Mouse (Mus musculus): ENCODE measurements around the gene Tbce.

The Tbce gene

DNA sequence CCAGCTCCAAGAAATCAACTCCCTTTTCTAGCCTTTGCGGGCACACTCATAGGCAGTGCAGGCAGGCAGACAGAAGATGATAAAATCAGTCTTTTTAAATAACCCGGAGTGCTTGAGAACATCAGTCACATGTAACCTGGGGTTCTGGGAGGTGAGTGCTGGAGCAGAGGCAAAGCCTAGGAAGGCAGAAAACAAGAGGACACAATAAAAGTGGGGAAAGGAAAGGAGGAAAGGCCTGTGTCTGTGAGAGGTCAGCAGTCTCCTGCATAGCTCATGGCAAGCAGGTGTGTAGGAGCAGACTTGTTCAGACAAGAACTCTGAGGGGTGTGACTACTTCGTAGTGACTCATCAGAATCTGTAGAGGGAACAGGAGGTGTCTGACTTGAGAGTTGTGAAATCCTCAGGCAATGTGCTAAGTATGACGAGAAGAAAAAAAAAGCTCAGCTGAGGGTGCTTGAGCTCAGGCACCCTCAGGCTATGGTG, 70.8 kb downstream of the Tbce start:
- DNase-seq (ENCODE audit: low spot score), result no peak

GRCm38 (mm10) chr13:13966172-13966571, 73.3 kb downstream of the Tbce start:
- no peak for DNase-seq (ENCODE audit: low spot score)

GRCm38 (mm10) chr13:13965388-13965964, 74.0 kb downstream of the Tbce start:
- peak; percentile 18 for DNase-seq (ENCODE audit: low spot score)

- DNase-seq (ENCODE audit: low spot score), result no peak
These were observed 78.4 kb downstream of the Tbce start for GRCm38 (mm10) chr13:13961046-13961445.

GRCm38 (mm10) chr13:13960211-13960610, 79.2 kb downstream of the Tbce start:
- DNase-seq (ENCODE audit: low spot score), result peak; percentile 1

- no peak for DNase-seq (ENCODE audit: low spot score)
These were observed 82.8 kb downstream of the Tbce start for GRCm38 (mm10) chr13:13956686-13957085.

GRCm38 (mm10) chr13:13954931-13955330, 84.5 kb downstream of the Tbce start:
- DNase-seq (ENCODE audit: low spot score), result peak; percentile 62

DNA sequence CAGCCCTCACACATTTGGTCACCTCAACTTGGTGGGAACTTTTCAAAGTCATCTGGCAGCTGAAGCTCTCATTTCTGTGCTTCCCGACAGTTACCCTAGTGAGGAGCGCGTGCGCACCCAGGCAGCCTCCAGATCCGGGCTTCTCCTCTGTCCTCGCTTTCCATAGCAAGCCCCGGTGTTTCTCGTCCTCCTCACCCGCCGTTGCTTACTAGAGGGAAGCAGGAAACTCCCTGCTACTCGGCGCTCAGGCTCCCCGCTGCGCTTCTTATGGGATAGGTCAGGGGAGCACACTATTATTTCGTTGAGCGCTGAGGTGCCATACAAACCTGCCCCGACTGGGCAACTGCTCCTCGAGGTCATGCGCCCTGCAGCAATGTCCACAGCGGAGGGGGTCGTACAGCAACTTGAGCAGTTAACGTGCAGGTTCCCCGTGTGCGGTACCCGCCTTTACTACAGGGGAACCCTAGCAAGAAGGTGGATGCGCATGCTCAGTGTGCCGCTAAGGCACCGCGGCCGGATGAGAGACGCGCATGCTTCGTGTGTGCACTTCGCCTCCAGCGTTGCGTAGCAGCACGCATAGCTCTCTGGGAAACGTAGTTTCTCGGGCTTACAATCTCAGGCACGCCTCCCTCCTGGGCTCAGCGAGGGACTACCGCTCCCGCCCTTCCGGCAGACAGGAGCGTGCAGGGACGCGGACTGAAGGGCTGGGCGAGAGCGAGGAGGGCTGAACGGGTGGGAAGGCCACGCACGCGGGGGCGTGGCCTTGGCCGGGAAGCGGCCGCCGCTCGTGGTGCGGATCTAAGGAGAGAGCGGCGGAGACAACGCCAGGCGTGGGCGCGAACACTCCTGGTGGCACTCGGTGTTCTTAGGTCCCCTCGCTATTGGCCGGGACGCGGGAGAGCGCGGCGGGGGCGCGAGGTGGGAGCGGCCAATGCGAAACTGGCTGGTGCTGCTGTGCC, 85.3 kb downstream of the Tbce start, which contains the start of gene B3galnt2:
Gene B3galnt2 (plus strand): TSS at position 596 of the 959 bp plus-strand sequence.
- DNase-seq (ENCODE audit: low spot score), result peak; percentile 100
